Mouse (Mus musculus): Measurements from ENCODE around the gene Wdr74. TPM values are rescaled to one million over a fixed set of nuclear protein-coding genes. Genes with fewer than 3 reads are reported as not detected.

The Wdr74 gene
- polyA plus RNA-seq, 1 experiment from 2014 or later: 36.8 TPM

GRCm38 (mm10) chr19:8703571-8703970 is 32.1 kb upstream of the Wdr74 start:
- WGBS (ENCODE audit: insufficient replicate concordance): 76% methylated on average over 3 of the region's 4 CpGs
- Histone ChIP-seq H3K27ac (ENCODE audit: low read depth) (no peak overlapping the region), H3K4me2 (ENCODE audit: low read depth, low read length) (no peak overlapping the region), H3K9ac (replicated peaks) (no peak overlapping the region), H3K36me3 (replicated peaks; ENCODE audit: insufficient read depth, low read length) (peaks cover 20% of the 10 kb centered on the region), H3K4me1 (ENCODE audit: insufficient read depth) (0 out of 2 replicates have a peak, but pooled peaks cover 4% of the 10 kb centered on the region), H3K27me3 (ENCODE audit: insufficient read depth, low read length) (no peaks in the 10 kb centered on the region), H3K4me3 (ENCODE audit: low read depth, low read length) (no peak overlapping the region), H3K9me3 (ENCODE audit: low read length) (no peaks in the 10 kb centered on the region)
- ATAC-seq (no peak), DNase-seq (no peak)
- no peak for TF ChIP-seq EP300 (IDR thresholded peaks at IDR 0.05; ENCODE audit: low read depth)
- no peak for TF ChIP-seq CTCF (IDR thresholded peaks at IDR 0.05; ENCODE audit: low read depth)

DNA sequence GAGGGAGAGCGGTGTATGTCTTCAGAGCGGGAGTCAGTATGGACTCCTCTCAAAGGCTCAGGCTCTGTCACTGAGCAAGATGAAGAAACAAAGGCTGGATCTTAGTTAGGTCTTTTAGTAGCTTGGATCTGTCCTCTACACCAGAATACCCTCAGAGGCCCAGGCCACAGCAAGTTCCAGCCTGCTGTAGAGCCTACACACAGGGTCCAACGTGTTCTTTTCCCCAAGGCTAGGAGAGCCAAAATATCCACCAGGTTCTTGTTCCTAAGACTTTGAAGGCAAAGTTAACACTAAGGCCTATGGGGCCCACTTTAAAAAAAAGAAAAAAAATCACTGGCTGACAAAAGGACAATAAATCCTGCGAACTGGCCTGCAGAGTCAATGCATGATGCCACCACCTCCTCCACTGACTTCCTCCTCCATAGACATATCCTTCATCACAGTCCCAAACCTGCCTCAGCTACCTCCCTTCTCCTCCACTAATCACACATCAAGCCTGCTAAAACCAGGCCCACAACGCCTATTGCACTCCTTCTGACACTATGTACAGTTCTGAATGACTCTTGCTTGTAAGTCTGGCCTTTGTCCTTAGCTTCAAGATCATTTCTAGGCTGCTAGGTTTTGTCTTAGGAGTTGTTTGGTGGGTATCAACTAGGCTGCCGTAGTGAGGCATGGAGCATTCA is 30.5 kb upstream of the Wdr74 start:
- TF ChIP-seq CTCF (IDR thresholded peaks at IDR 0.05; ENCODE audit: low read depth): no peak
- TF ChIP-seq EP300 (IDR thresholded peaks at IDR 0.05; ENCODE audit: low read depth): no peak

GRCm38 (mm10) chr19:8706132-8706667 is 29.4 kb upstream of the Wdr74 start:
- H3K4me1 ChIP-seq (ENCODE audit: insufficient read depth): peaks cover 9% of the 10 kb centered on the region; the same call in 1 of the 2 replicates
- no peak overlapping the region for H3K27ac ChIP-seq (ENCODE audit: low read depth)

More for the DNA sequence above, 30.5 kb upstream of the Wdr74 start:
- Histone ChIP-seq H3K4me2 (ENCODE audit: low read depth, low read length) (no peak overlapping the region), H3K9ac (replicated peaks) (no peak overlapping the region), H3K27me3 (ENCODE audit: insufficient read depth, low read length) (no peaks in the 10 kb centered on the region), H3K36me3 (replicated peaks; ENCODE audit: insufficient read depth, low read length) (peaks cover 36% of the 10 kb centered on the region), H3K4me1 (ENCODE audit: insufficient read depth) (peaks cover 5% of the 10 kb centered on the region; the same call in 1 of the 2 replicates), H3K27ac (ENCODE audit: low read depth) (no peak overlapping the region; the same call in 1 of the 2 replicates), H3K9me3 (ENCODE audit: low read length) (no peaks in the 10 kb centered on the region), H3K4me3 (ENCODE audit: low read depth, low read length) (no peak overlapping the region)
- WGBS (ENCODE audit: insufficient replicate concordance): 82% methylated on average over 6 of the region's 6 CpGs
- DNase-seq: no peak
- no peak for ATAC-seq

GRCm38 (mm10) chr19:8706930-8707329 is 28.7 kb upstream of the Wdr74 start:
- H3K9ac ChIP-seq (replicated peaks): no peak overlapping the region
- H3K9me3 ChIP-seq (ENCODE audit: low read length): no peaks in the 10 kb centered on the region
- H3K4me1 ChIP-seq (ENCODE audit: insufficient read depth): peaks cover 14% of the 10 kb centered on the region; the same call in 1 of the 2 replicates
- DNase-seq: no peak
- TF ChIP-seq CTCF (IDR thresholded peaks at IDR 0.05; ENCODE audit: low read depth) (no peak), EP300 (IDR thresholded peaks at IDR 0.05; ENCODE audit: low read depth) (no peak)
- no peak overlapping the region for H3K4me2 ChIP-seq (ENCODE audit: low read depth, low read length)
- WGBS (ENCODE audit: insufficient replicate concordance): 85% methylated on average over 7 of the region's 7 CpGs
- H3K27me3 ChIP-seq (ENCODE audit: insufficient read depth, low read length): no peaks in the 10 kb centered on the region
- H3K4me3 ChIP-seq (ENCODE audit: low read depth, low read length): no peak overlapping the region
- no peak for ATAC-seq
- peaks cover 53% of the 10 kb centered on the region for H3K36me3 ChIP-seq (replicated peaks; ENCODE audit: insufficient read depth, low read length)
- H3K27ac ChIP-seq (ENCODE audit: low read depth): no peak overlapping the region

More at GRCm38 (mm10) chr19:8706132-8706667, 29.4 kb upstream of the Wdr74 start:
- DNase-seq (no peak), ATAC-seq (no peak)
- Histone ChIP-seq H3K4me3 (ENCODE audit: low read depth, low read length) (no peak overlapping the region), H3K9ac (replicated peaks) (no peak overlapping the region), H3K9me3 (ENCODE audit: low read length) (no peaks in the 10 kb centered on the region), H3K4me2 (ENCODE audit: low read depth, low read length) (no peak overlapping the region), H3K27me3 (ENCODE audit: insufficient read depth, low read length) (no peaks in the 10 kb centered on the region), H3K36me3 (replicated peaks; ENCODE audit: insufficient read depth, low read length) (peaks cover 46% of the 10 kb centered on the region)
- 76% methylated on average over 7 of the region's 7 CpGs for WGBS (ENCODE audit: insufficient replicate concordance)
- no peak for TF ChIP-seq CTCF (IDR thresholded peaks at IDR 0.05; ENCODE audit: low read depth)
- TF ChIP-seq EP300 (IDR thresholded peaks at IDR 0.05; ENCODE audit: low read depth): no peak

DNA sequence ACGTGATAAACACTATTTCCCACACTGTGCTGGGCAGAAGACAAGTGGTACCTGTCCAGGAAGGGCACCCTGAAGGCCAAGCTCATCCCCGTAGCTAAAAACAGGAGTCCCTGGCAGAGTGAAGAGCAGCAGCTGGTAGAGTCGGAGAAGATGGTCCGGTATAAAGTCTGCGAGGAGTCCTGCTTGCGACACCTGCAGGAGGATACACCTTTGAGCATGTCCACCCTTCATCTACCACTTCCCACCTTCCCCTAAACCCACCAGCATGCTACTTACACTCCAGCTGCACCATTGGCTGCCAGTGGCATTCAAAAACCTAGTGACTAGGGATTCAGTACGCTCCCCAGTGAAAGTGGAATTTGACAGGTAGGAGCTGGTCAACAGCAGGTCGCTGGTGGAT is 26.7 kb upstream of the Wdr74 start:
- Histone ChIP-seq H3K9ac (replicated peaks) (no peak overlapping the region), H3K27ac (ENCODE audit: low read depth) (no peak overlapping the region), H3K27me3 (ENCODE audit: insufficient read depth, low read length) (no peaks in the 10 kb centered on the region), H3K9me3 (ENCODE audit: low read length) (no peaks in the 10 kb centered on the region), H3K4me2 (ENCODE audit: low read depth, low read length) (peak overlapping the region; percentile 7; the same call in 1 of the 2 replicates), H3K36me3 (replicated peaks; ENCODE audit: insufficient read depth, low read length) (peaks cover 56% of the 10 kb centered on the region), H3K4me1 (ENCODE audit: insufficient read depth) (peaks cover 16% of the 10 kb centered on the region; the same call in 1 of the 2 replicates), H3K4me3 (ENCODE audit: low read depth, low read length) (no peak overlapping the region)
- DNase-seq (no peak), ATAC-seq (no peak)
- WGBS (ENCODE audit: insufficient replicate concordance): 87% methylated on average over 8 of the region's 8 CpGs
- TF ChIP-seq EP300 (IDR thresholded peaks at IDR 0.05; ENCODE audit: low read depth) (no peak), CTCF (IDR thresholded peaks at IDR 0.05; ENCODE audit: low read depth) (no peak)

GRCm38 (mm10) chr19:8710057-8710456 is 25.6 kb upstream of the Wdr74 start:
- Histone ChIP-seq H3K4me2 (ENCODE audit: low read depth, low read length) (peak overlapping the region; percentile 68), H3K9ac (replicated peaks) (peak overlapping the region; percentile 8; the same call in 1 of the 2 replicates), H3K27me3 (ENCODE audit: insufficient read depth, low read length) (no peaks in the 10 kb centered on the region), H3K9me3 (ENCODE audit: low read length) (no peaks in the 10 kb centered on the region), H3K4me1 (ENCODE audit: insufficient read depth) (peaks cover 20% of the 10 kb centered on the region; the same call in 1 of the 2 replicates), H3K36me3 (replicated peaks; ENCODE audit: insufficient read depth, low read length) (peaks cover 56% of the 10 kb centered on the region), H3K4me3 (ENCODE audit: low read depth, low read length) (peak overlapping the region; percentile 88; the same call in 1 of the 2 replicates), H3K27ac (ENCODE audit: low read depth) (no peak overlapping the region)
- no peak for TF ChIP-seq CTCF (IDR thresholded peaks at IDR 0.05; ENCODE audit: low read depth)
- no peak for TF ChIP-seq EP300 (IDR thresholded peaks at IDR 0.05; ENCODE audit: low read depth)
- DNase-seq (no peak), ATAC-seq (no peak)
- WGBS (ENCODE audit: insufficient replicate concordance): 94% methylated on average over 2 of the region's 2 CpGs

All from liver, postnatal 0 days (tissue).